Mouse (Mus musculus): ENCODE measurements at regions not wholly inside any gene's neighbourhood (a gene's known extent, or its start where the extent isn't known, plus 50 kb on each side); places are given as distances from the start of the nearest gene placed in this dataset.

DNA sequence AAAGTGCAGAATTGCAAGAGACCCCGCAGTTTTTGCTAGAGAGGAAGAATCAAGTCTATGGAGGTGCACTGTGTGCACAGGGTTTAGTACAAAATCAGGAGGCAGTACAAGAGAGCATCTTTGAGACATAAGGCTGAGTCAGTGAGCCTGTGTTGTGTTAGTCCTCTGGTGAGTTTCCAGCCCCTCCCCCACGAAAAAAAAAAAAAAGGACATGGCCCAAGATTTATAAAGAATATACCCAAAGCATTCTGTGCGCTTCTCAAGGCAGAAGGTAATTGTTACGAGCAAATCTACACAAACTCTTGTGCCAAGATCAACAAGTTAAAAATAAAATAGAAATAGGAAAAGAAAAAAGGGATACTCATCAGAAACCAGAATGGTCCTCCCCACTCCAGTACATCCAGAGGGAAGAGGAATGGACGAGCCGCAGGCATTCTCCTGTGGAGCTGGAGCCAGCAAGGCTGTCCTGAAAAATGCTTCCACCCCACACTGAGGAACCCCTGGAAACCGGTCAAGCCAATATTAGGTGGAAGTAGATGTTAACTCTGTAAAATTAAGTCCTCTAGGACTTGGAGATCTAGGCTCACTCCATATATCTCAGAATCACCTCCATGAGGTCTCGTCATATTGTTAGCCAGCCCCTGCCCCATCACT lies 150.7 kb upstream of the Hes1 start:
- TF ChIP-seq CTCF (IDR thresholded peaks at IDR 0.05; ENCODE audit: low read depth) (no peak), EP300 (IDR thresholded peaks at IDR 0.05; ENCODE audit: low read depth) (no peak)
